Mouse (Mus musculus) kidney, postnatal 4 days (tissue): ENCODE measurements around the gene Elovl5.

ENCODE experiments used
- DNase-seq, 2 experiments: peaks; one replicate each; pipeline ENCODE4 v3.0.0; 2021; ENCODE audit warnings: mixed read lengths in 2 of 2

Gene Elovl5

DNA sequence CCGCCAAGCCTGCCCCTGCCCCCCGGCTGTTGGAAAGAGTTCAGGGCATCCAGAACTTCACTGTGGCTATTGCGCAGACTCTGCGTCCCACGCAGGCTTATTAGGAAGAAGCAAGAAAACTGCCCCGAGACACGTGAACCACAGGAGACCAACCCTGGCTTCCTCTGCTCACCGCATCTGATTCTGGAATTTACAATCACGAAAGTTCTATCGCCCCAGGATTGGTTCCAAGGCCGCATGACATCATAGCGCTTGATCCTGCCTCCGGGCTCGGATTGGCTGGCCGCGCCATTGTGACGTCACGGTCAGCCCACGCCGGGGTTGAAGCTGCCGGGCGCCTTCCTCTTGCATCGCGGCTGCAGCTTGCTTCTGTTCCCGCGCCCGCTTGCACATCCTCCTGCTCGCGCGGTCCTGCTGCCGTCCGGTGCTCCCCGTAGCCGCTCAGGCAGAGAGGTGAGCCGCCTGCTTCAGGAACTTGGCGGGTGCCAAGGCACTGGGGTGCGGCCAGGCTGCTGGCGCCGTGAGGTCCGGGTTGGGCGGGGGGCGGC, at the start of gene Elovl5:
Gene Elovl5, plus strand, starts transcription at position 291 of the 548 bp plus-strand sequence.
- DNase-seq: peak; percentile 98

DNA sequence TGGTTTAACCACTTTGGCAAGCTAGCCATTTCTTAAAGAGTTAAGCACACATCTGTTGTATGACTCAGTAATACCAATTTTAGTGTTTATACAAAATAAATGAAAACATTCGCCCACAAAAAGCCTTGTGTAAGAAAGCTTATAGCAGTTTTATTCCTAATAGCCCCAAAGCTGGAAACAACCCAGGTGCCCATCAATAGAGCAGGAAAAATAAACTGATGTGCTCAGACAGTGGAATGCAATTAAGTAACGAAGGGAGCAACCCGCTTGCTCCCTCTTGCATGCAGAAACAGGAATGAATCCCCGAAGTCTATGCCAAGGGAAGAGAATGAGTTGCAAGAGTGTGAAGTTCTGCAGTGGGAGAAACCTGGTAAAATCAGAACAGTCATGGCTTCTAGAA, 25.7 kb upstream of the Elovl5 start:
- no peak for DNase-seq

DNA sequence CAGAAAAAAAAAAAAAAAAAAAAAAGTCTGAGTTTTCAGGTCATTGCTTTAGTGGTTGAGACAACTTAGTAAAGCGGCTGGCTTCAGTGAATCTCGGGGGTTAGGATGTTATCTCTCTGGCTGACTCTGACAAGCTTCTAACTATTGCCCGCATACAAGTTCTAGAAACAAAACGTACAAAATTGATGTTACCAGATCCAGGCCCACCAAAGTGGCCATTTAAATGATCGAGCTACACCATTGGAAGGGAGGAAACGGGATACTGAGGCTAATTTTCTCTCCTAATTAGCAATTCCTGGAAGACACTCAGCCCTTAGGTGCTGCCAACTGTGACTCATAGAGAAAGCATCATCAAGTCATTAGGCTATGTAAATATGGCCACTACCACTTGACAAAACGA, 18.6 kb upstream of the Elovl5 start:
- DNase-seq: no peak

DNA sequence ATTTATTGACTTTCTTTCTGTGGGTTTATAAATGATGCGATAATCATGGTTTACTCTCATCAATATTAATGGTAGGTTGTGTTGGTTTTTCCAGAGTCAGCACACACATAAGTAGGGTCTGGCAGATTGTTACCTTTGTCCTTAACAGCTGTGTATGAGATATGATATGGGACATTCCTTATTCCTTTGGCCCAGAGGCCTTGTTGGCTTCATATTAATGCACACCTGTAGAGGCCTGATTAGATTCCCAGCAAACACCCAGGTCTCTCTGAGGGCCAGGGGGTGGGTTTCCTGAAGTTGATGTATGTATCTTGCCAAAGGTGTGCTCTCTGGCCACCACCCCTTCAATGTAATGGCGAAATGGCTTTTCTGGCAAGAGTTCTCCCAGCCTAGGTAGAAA, 13.0 kb upstream of the Elovl5 start:
- DNase-seq: no peak

DNA sequence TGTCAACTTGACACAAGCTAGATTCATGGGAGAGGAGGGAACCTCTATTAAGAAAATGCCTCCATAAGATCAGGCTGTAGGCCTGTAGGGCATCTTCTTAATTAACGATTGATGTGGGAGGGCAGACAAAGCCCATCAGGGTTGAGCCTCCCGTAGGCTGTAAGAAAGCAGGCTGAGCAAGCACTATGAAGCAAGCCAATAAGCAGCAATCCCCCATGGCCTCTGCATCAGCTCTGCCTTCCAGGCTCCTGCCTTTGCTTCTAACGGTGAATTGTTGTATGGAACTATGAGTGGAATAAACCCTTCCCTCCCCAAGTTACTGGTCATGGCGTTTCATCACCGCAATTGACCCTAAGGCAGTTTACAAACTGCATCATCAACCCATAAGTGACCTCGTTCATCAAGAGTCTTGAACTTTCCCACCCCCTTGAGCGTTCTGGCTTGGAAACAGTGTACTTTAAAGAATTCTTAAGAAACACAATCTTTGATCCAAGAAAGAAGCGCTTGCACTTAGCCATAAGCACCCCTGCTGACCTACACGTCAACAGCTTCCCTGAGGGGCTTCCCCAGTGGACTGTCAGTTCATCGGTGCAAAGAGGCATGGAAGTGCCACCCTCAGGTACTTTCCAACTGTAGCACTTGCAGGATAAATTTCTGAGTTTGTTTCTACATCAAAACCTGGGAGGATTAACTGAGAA, 7.4 kb upstream of the Elovl5 start:
- peak; percentile 36 to 49 for DNase-seq

DNA sequence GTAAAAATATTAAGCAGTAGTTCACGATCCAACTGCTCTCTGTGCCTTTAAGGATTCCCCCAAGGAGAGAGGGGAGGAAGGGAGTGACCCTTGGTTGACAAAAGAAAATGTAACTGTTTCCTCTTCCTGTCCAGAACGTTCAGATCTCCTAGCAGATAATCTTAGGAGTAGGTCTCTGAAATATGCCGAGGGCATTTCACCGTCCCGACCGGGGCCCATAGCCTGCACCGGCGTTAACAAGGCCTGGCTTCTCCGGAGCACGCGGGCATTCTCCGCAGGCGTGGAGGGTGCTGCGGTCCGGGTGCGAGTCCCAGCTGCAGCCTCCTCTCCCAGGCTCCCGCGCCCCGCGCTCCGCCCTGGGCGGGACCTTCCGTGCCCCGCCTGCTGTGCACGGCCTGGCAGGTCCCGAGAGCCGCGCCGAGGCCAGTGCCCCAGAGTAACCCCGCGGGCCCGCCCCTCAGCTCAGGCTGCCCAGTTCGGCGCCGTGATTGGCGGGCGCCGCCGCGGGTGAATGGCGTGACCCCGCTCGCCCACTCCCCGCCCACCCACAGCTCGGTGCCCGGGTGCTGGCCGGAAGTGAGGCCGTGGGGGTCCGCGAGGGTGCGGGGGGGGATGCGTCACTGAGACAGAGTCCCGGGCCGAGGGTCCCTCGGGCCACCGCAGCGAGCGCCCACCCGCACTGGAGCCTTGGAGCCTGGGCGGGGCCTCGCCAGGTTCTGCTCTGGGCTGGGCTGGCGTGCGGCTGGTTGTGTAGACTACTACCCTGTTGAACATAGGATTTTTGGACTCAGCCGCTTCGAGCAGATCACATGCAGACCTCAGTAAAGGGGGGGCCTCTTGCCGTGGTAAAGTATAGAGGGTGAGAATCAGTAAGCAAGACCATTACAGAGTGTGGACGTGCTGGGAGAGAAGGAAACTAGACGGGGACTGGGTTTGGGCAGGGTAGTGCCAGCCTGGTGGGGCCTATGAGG, 6.6 kb upstream of the Elovl5 start:
- DNase-seq: peak; percentile 94 to 97

DNA sequence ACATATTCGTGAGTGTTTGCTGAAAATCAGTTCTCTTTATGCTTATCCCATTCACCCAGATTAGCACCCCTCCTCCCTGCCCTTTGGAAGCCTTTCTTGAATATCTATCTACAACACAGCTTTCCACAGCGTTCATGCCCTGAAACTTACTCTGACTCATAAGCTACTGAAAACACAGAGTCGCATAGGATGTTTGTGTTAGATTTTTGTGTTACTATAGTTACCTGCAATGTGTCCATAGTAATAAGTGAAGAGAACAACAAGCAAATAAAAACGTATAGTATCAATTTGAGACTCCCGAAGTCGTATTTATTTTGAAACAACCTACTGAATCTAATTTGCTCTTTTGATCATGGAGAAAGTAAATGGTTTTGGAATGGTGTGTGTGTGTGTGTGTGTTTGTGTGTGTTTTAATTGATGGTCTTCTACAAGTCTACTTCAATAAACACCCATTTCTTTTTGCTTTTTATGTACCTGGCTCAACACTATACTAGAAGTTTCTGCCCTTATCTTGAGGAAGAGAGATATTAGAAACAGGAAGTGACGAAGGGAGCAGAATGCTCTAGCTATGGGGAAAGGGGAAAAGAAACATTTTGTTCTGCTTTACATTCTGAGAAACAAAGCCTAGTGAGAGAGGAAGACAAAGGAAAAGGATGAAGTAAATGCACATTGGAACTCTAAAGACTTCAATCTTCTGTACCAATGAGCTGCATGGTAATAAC, 5.5 kb upstream of the Elovl5 start:
- no peak for DNase-seq

DNA sequence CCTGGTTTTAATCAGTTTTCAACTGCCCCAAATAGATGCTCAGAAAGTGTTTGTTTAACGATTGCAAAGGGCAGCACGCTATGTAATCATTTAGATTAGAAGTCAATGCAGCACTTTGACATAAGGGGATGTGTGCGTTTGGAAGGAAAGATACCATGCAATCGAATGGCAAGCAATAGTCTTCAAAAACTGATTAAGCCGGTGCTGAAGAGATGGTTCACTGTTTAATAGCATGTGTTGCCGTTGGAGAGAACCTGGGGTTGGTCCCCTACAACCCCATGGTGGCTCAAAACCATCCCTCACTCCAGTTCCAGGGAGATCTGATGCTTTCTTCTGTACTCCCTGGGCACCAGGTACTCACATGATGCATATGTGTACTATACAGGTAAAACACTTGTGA, 4.9 kb upstream of the Elovl5 start:
- no peak for DNase-seq

DNA sequence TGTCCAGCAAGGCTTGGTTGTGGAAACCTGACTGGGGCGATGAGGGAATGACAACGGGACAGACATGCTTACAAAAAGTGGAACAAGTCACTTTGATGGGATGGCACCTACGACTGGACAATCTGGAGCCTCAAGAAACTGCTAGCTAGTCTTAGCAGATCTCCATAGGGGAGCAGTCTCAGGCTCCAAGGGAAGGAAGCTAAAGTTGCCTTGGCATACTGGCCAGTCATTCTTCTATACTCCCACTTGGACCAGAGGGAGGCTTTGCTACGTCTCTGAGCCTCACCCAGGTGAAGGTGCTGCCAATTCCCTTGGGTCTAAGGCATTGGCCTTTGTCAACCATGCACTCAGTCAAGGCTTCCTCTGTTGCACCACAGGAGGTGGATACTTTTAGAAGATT, 2.5 kb upstream of the Elovl5 start:
- no peak for DNase-seq

DNA sequence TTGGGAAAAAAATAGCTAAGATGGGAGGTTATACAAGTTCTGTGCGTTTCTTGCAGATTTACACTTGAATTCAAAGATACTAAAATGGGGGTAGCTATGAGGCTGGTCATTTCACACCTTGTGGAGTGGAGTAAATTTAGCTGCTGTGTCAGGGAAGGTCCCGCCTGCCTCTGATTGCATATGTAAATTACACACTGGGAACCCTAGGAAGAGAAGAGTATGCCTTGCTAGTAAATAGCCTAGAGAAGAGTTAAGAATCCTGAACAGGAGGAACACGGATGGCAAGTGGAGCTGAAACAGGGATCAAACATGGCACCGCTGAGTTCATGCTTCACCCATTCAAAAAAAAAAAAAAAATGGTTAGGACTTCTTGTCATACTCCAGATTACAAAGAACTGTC, 1.4 kb upstream of the Elovl5 start:
- no peak for DNase-seq

DNA sequence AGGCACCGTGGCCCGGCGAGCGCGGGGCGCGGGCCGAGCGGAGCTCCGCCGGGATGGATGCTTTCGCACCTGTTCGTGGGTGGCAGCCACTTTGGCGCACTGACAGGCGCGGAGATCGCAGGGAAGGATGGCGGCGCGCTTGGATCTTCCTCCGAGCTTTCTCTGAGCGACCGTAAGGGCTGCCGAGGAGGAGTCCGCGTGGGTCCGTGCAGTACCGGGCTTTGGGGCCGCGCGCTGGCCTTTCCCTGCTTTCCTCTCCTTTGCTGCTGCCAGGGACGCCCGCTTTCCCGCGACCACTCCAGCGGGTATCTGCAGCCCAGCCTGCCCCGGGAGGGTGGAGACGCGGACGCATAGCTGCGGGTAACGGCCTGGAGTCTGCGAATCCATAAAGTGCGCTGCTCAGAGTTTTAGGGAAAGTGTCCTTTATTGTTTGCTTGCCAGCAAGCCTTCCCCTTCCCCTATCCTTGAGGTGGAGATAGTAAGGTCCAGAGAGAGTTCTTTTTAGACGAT, 513 bp downstream of the Elovl5 start:
- no peak for DNase-seq

DNA sequence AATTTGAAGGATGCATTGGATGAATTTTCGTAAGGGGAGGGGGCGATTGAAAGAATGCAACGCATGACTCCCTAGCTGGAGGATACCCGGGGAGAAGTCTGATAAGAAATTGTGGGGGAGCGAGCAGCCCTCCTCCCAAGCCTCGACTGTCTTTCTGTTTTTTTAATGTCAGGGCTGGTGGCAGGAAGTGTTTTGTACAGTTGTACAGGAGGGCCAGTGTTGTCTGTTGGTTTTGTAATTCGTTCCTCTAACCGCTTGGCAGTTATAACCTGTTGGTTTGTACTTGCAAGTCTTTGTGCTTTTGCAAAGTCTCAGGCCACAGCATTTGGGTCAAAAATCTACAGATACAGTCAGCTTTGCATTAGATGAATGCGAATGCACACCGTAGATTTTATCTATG, 1.0 kb downstream of the Elovl5 start:
- no peak for DNase-seq

DNA sequence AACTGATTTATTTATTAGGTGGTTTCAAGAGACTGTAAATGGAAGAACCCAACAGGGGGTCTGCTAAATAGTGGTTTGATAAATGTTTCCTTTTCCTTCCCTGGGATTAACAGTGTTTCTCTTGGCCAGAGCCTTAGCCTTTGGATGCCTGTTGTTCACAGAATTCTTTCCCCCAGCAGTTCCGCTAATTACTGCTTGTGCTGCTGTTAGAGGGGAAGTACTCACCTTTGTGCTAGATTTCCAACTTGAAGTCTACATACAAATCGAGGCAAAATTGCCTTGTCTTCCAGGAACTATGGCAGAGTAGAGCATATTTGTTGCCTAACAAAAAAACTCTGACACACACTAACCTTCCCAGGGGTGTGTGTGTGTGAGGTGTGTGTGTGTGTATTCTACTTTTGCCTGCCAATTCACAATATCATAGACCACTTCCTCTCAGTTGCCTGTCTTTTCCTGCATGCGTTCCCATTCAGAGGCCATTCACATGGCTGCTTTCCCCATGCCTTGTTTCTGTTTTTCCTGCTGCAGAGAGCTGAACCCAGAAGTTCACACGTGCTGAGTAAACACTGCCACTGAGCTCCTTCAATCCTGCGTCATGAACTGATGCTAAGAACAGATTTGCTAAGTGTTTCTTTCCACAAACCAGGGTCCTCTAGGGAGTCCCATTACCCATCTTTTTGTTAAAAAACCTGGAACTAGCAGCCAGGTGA, 2.0 kb downstream of the Elovl5 start:
- no peak for DNase-seq

DNA sequence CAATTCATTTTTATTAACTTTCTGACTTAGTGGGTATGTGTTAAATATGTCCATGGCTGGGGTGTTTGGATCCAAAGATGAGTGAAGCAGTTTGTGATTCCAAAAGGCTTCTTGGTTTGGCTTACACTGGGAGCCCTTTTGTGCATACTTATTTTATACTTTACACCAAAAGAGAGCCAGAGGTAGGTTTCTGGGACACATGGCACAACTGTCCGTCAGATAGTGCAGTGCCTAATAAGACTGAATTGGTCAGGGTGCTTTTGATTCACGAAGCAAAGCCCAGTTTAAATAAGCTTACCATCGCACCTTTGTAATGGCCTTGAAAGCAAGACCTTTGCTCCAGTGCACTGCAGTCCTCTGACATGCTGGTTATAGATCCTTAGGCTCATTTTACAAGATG, 3.3 kb downstream of the Elovl5 start:
- DNase-seq: no peak

DNA sequence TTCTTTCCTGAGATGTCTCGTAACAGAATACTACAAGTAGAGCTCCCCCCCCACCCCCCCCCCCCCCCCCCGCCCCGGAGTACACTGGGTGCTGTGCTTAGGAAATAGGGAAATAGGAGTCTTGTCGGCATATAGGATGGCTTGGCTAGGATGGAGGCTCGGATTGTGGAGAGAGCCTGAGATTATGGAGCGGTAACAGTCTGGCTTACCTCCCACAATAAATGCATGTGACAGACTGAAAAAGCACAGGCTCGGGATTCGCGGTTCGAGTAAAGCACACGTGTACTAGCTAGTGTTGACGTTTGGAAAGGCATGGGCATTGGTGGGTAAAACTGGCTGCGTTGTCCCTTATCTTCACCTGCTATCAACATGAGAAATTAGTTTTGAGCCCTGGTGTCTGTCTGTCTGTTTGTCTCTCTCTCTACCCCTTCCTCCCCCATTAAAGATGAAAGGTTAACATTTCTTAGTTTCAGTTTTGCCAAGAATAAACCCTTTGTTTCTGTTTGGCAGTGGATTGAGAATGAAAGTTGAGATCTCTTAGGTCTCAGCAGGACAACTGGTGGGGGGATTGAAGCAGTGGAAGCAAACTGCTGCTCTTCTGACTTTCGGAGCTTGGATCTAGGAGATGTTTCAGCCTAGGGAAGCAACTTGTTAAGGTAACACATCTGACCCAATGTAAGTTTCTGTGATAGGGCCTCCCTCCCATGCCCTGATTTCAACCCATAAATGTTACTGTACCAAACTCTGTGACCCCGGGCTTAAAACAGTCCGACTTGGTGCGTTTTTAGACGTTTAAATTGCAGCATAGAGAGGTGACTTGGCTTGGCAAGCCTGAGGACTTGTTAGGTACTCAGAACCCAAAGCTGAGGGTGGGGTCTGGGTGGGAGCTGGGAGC, 4.4 kb downstream of the Elovl5 start:
- DNase-seq: no peak

DNA sequence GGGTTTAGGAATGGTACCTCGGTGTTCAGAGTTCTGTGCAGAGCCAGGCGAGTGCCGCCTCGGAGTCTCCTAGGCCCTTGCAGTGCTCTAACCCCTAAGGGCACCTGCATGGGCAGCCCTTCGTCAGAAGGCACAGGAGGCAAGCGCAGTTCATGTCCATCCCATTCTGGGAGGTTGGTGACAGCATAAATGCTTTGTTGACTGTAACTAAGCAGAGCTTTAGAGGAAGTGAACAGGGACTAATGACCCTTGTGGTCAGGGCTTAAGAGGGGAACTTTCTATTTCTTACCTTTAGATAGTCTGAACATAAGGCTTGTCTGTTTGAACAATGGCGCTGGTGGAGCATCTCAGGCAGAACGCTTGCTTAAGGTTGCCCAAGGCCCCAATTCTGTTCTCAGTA, 6.6 kb downstream of the Elovl5 start:
- no peak for DNase-seq

DNA sequence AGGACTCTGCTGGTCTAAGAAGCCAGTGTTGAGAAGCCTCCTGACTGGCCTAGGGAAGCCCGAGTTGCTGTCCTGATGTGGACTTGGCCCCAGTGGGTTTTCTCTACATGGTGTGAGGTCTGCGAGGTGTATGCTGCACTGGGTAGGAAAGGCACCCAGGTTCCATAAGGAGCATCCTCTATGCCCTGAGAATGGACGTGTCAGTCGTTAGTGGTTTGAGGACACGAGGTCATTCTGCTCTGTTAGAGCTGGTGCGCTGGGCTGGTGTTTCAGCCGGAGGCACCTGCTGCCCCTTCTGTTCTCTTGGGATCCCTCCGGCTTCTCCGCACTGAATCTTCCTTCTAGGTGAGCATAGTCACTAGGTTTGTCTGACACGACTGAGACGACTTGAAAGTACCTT, 7.0 kb downstream of the Elovl5 start:
- DNase-seq: no peak

DNA sequence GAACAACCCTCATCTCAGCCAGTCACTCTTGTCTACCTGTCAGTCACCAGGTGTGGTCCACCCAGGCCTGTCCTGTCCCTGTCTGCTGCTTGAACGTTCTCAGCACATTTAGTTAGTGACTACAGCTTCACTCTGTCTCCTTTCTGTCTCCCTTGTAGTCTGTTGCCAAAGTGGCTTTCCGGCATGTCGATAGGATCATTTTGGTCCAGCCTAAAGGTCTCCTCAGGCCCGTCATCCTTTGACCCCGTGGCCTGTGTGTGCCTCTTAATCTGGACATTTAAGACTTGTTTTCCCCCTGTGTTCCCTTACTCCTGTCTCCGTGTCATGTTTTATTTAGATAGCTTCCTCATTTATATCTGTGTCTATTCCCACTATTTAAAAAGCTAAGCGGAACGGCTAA, 9.0 kb downstream of the Elovl5 start:
- DNase-seq: no peak

DNA sequence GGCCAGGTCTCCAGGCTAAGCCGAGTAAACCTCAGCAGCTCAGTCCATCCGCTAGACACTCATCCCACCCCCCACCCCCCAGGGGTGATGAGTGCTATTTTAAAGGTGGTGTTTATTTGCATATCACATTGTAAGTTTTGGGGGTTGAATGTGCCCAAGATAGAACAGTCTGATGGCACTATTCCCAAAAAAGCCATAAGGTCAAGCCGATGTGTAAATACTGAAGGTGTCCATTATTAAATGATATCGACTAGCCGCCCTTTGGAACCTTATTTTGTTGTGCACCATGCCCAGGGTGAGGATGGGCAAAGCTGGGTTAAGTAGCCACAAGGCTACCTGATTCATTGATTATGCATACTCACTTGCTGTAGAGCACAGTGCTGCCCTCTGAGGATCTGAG, 9.7 kb downstream of the Elovl5 start:
- DNase-seq: no peak

DNA sequence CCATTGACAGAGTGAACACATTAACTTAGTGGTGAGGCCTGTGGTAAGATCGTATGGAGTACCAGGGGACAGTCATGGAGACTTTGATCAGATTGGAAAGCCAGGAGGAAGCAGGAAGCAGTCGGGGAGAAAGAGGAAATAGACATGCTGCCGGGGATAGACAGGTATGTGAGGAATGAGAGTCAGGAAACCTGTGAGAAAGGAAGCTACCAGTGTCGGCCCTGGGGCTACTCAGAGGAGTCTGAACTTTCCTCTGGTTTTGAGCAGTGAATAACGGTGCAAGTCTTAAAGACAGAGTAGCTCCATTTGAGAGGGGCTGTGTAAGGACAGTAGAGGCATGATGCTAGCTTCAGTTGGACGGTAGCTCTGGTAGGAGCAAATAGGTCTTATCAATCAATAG, 10.3 kb downstream of the Elovl5 start:
- no peak for DNase-seq

DNA sequence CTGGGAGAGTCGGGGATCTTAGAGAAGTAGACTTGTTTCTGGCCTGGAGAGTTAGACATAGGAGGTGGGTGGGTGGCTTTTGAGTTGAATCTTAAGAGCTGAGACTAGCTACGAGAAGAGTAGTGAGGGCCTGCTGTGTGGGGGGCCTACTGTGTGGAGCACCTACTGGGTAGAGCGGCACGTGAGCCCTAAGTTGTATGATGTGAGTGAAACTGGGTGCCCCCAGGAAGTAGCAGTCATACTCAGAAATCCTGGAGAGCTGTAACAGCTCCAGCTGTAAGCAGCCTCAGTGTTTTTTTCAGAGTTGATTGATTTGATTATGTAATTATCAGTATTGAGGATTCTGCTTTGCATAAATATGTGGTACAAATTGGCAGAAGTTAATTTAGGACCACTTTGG, 11.6 kb downstream of the Elovl5 start:
- DNase-seq: no peak
